Mouse (Mus musculus) megakaryocyte progenitor cell, adult 5-6 weeks (primary cell): ENCODE data around the gene Bst1. TPM values are rescaled to one million over a fixed set of nuclear protein-coding genes. Genes with fewer than 3 reads are reported as not detected.

Source experiments
- ATAC-seq: replicated peaks from 2 replicates; pipeline ENCODE4 v1.8.0; 2016; ENCODE audit warnings: mild to moderate bottlenecking, moderate TSS enrichment, inconsistent platforms; ENCODE audit not compliant: poor library complexity
- total RNA-seq, 2 experiments: library from RNA; stranded (forward) in 1 of 2; stranded (reverse) in 1 of 2; fragments of 157-497, 149-512 nt in 1 of 2; fragments of 200-1000 nt in 1 of 2; gene quantifications; 2 replicates each; pipeline versions ENCODE4 v1.2.3 to v1.2.4; 2015 to 2017

Bst1 gene
- total RNA-seq, 2 experiments from 2014 or later, result 0.37 to 1.9 TPM

- peak; percentile 47 for ATAC-seq
Measured at GRCm38 (mm10) chr5:43853868-43854488, 35.3 kb downstream of the Bst1 start.

- ATAC-seq, result peak; percentile 92
Measured at GRCm38 (mm10) chr5:43855769-43856168, 37.1 kb downstream of the Bst1 start.

DNA sequence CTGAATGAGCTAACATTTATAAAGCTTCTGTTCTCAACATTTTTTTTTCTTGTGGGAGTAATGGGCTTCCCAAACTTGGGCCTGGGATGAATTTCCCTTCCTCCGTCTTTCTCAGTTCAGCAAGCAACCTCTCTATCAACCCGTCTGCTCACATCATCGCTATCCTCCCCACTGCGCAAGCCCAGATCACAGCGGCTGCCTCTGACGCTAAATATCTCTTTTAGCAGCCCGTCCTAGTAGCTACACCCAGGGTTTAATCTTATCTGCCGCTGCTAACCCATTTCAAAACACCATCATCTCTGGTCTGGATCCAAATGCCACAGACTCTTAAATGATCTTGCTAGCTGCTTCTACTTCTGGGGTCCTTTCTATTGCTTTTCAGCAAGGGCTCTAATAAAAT, 41.0 kb downstream of the Bst1 start:
- no peak for ATAC-seq

DNA sequence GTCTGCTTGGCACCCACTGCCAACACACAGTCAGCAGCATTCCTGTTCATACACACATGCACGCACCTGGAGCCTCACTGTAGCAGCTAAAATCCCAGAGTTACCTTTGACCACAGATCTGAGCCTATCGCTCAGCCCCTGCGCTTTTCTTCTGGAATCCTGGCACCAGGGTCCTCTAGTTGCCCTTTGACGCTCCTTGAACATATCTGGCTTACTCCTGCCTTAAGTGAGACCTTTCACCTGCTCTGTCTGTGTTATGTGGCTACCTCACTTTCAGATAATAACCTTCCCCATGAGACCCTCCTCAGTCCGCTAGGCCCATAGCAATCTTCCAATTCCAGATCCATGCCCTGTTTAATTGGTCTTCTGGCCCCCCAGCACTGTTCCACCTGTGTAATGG, 41.4 kb downstream of the Bst1 start:
- no peak for ATAC-seq

GRCm38 (mm10) chr5:43860670-43861431, 42.2 kb downstream of the Bst1 start:
- ATAC-seq, result peak; percentile 65

GRCm38 (mm10) chr5:43863642-43864041, 45.0 kb downstream of the Bst1 start:
- no peak for ATAC-seq

DNA sequence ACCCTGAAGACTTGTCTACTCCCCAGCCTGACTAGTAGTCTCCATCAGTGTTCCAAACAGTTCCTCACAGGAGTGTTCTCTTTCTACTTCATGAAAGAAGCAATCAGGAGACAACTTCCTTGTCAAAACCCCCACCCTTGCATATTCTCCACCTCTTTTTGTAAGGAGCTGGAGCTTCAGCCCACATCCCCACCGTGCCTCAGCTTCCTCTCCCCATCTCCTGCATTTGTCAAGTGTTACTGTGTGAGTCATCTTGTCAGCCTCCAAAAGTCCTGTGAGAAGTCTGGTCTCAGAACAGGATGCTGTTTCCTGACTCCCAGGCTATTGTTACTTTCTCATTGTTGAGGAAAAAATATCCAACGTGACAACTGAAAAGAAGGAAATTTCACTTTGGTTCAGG, 46.6 kb downstream of the Bst1 start:
- ATAC-seq, result no peak

DNA sequence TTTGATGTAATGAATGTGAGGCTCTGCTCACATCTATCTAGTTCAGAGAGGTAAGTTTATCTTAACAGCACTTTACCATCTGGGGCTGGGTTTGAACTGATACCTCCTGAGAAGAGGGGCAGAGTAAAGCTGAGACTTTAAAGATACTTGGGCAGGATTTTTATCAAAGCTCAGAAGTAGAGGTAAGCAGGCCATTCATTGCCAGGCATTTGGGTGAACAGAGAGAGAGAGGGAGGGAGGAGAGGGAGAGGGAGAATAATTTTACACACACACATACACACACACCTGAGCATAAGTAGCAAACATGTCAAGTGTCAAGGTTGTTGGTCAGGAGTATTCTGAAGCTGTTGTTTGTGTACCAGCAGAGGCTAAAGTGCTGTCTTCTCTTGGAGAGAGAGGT, 49.6 kb downstream of the Bst1 start, which contains the start of gene Cd38:
Cd38 (plus strand) TSS at position 301 of the 400 bp plus-strand sequence.
- no peak for ATAC-seq

- peak; percentile 37 for ATAC-seq
Measured at GRCm38 (mm10) chr5:43868711-43869600, 50.3 kb downstream of the Bst1 start.

DNA sequence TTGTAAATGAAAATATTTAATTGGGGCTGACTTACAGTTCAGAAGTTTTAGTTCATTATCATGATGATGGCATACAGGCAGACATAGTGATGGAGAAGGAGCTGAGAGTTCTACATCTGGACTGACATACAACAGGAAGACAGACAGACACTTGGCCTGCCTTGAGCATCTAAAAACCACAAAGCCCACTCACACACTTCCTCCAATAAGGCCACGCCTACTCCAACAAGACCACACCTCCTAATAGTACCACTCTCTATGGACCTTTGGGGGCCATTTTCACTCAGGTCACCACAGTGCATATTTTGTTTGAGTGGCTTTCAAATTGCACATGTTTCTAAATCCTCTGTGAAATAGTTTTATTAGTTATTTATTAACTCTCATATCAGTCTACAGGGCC, 53.2 kb downstream of the Bst1 start:
- peak; percentile 74 for ATAC-seq

- ATAC-seq, result peak; percentile 49
Measured at GRCm38 (mm10) chr5:43872652-43873051, 54.0 kb downstream of the Bst1 start.

DNA sequence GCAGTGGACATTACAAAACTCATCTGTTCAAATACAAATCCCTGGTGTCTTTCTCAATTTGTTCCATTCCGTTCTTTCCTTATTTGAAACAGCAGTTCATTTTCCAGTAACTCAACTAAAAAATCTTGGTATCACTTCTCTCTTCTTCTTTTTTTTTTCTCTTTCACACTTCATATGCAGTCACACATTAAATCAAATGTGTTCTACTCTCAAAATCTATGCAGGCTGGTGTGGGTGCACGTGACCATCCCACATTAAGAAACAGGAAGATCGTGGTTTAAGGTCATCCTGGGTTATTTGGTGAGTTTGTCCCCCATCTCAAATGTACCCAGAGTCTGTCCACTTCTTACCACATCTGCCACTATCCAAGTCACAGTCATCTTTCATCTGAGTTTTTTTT, 63.3 kb downstream of the Bst1 start:
- peak; percentile 82 for ATAC-seq

DNA sequence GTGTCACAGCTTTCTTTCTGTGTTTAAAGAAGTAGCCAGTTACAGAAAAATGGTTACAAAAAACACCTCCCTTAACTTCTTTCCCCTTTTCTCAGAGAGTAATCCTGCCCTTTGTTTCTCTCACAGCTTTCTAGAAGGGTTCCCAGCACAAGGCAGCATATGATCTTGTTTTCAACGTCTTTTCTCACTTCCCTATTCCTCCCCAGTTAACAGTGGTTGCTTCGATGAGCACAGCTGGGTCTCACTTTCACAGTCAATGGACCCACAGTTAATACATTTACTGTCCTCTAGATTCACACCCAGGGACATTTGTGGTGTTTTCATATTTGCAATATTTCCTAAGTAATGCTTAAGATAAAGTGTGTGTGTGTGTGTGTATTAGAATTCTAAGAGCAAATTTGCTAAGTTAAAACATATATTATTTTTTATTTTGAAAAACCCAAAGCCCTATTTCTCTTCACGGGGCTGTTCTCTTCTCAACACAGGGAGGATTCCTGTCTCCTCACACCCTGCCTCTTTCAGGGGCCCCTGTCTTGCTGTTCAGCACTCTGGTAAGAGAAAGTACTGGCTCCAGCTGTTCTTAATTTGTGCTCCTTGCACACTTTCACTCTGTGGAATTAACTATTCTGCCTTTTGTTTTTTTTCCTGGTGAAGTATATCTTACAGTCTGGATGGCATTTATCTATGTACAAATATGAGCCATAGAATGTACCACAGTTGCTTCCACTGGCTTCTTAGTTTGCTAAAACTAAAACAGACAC, 66.6 kb downstream of the Bst1 start:
- ATAC-seq, result peak; percentile 75

DNA sequence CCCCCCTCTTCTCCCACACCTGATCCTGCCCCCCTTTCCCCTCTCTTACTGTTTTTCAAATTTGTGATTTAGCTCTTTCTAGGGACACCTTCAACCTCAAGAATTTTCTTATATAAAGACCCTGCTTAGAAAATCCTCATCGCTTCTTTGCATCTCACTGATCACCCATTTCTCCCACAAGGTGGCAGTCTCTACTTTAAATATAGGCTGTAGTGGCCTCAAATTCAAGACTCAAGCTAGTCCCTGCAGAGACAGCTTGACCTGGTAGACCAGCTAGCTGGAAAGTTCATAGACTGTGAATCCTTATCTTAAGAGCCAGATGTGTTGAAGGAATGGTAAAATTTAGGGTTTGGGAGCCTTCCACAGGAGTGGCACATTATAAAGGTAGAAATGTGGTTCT, 73.7 kb downstream of the Bst1 start:
- ATAC-seq, result peak; percentile 85

Other genes with a start within 250 kb of the Bst1 start
- 2.7 and 3.5 TPM in 2 replicates for gene Cc2d2a, start 156.5 kb upstream of the Bst1 start, total RNA-seq (2015)
- gene Cc2d2a, start 156.5 kb upstream of the Bst1 start, total RNA-seq (2017), result 2.4 and 2.5 TPM in 2 replicates
- gene Fbxl5, start 2.8 kb downstream of the Bst1 start, total RNA-seq (2015), result 34.7 and 37.2 TPM in 2 replicates
- 35.6 and 47.4 TPM in 2 replicates for gene Fbxl5, start 2.8 kb downstream of the Bst1 start, total RNA-seq (2017)
- 0.22 TPM in 1 of 2 replicates, not detected in the other for gene Cd38, start 49.7 kb downstream of the Bst1 start, total RNA-seq (2015)
- gene Cd38, start 49.7 kb downstream of the Bst1 start, total RNA-seq (2017), result 0.10 TPM in 1 of 2 replicates, not detected in the other
- 5.6 and 5.9 TPM in 2 replicates for gene Gm7879, start 94.3 kb downstream of the Bst1 start, total RNA-seq (2015)
- 5.4 and 6.0 TPM in 2 replicates for gene Gm7879, start 94.3 kb downstream of the Bst1 start, total RNA-seq (2017)
- gene Fgfbp1, start 162.9 kb downstream of the Bst1 start, total RNA-seq (2015), result not detected in 2 replicates
- gene Fgfbp1, start 162.9 kb downstream of the Bst1 start, total RNA-seq (2017), result not detected in 2 replicates